Mouse (Mus musculus) T-cell, adult 2 months (primary cell): ENCODE measurements at regions not wholly inside any gene's neighbourhood (a gene's known extent, or its start where the extent isn't known, plus 50 kb on each side); places are given as distances from the start of the nearest gene placed in this dataset.

Source experiments
- DNase-seq: peaks from one replicate; pipeline ENCODE4 v3.0.0; 2022; ENCODE audit warnings: low spot score

- DNase-seq, result no peak
Observed at GRCm38 (mm10) chr8:103438995-103439717, 653.7 kb upstream of the Cdh11 start.

- DNase-seq, result no peak
Observed at GRCm38 (mm10) chr8:103441163-103441562, 655.7 kb upstream of the Cdh11 start.

- no peak for DNase-seq
Observed at GRCm38 (mm10) chr8:103442420-103443125, 657.1 kb upstream of the Cdh11 start.

GRCm38 (mm10) chr8:103444577-103444976 is 656.8 kb upstream of the Cdh5 start:
- no peak for DNase-seq

GRCm38 (mm10) chr8:103445378-103445777 is 656.0 kb upstream of the Cdh5 start:
- no peak for DNase-seq

- DNase-seq, result no peak
Observed at GRCm38 (mm10) chr8:103447916-103448315, 653.5 kb upstream of the Cdh5 start.

GRCm38 (mm10) chr8:103451381-103452018 is 649.9 kb upstream of the Cdh5 start:
- no peak for DNase-seq

GRCm38 (mm10) chr8:103457176-103457575 is 644.2 kb upstream of the Cdh5 start:
- DNase-seq, result no peak

GRCm38 (mm10) chr8:103463557-103463956 is 637.9 kb upstream of the Cdh5 start:
- no peak for DNase-seq

- no peak for DNase-seq
Observed at GRCm38 (mm10) chr8:103464777-103465353, 636.6 kb upstream of the Cdh5 start.

GRCm38 (mm10) chr8:103467536-103468160 is 633.8 kb upstream of the Cdh5 start:
- DNase-seq, result no peak

GRCm38 (mm10) chr8:103469049-103469448 is 632.4 kb upstream of the Cdh5 start:
- no peak for DNase-seq

- no peak for DNase-seq
Observed at GRCm38 (mm10) chr8:103470316-103470715, 631.1 kb upstream of the Cdh5 start.

- DNase-seq, result no peak
Observed at GRCm38 (mm10) chr8:103475816-103476797, 625.3 kb upstream of the Cdh5 start.

GRCm38 (mm10) chr8:103482033-103482720 is 619.2 kb upstream of the Cdh5 start:
- DNase-seq, result no peak

GRCm38 (mm10) chr8:103485441-103485840 is 616.0 kb upstream of the Cdh5 start:
- no peak for DNase-seq

GRCm38 (mm10) chr8:103489411-103489810 is 612.0 kb upstream of the Cdh5 start:
- no peak for DNase-seq

GRCm38 (mm10) chr8:103492914-103493517 is 608.4 kb upstream of the Cdh5 start:
- no peak for DNase-seq

GRCm38 (mm10) chr8:103493932-103494493 is 607.4 kb upstream of the Cdh5 start:
- DNase-seq, result no peak

- no peak for DNase-seq
Observed at GRCm38 (mm10) chr8:103494670-103495069, 606.8 kb upstream of the Cdh5 start.
